Mouse (Mus musculus) liver, postnatal 0 days (tissue): ENCODE results near the gene Gle1. TPM values are rescaled to one million over a fixed set of nuclear protein-coding genes. Genes with fewer than 3 reads are reported as not detected.
A peak's percentile ranks its signal among the peaks of the same experiment; 100 is the strongest.

Experiments
- ATAC-seq: fragments of 200-750 bp; cut with Nextera tagmentation; 2 replicates; pipeline ENCODE4 v1.8.0; 2017; ENCODE audit warnings: mild to moderate bottlenecking, moderate library complexity
- DNase-seq: peaks from one replicate; pipeline ENCODE4 v3.0.0-alpha.2; 2016
- H3K27ac ChIP-seq: fragments of 300-500 bp; sonication (generic); 2 replicates; pipeline ENCODE4 v1.5.1; 2014; ENCODE audit warnings: antibody characterized with exemption, moderate library complexity, mild to moderate bottlenecking, low read depth
- H3K27me3 ChIP-seq: fragments of 300-500 bp; sonication (generic); 2 replicates; pipeline ENCODE4 v1.6.1; 2014; ENCODE audit warnings: low read length, control low read depth, mixed read lengths; ENCODE audit not compliant: insufficient read depth
- H3K36me3 ChIP-seq: fragments of 300-500 bp; sonication (generic); replicated peaks from 2 replicates; pipeline ENCODE4 v1.6.1; 2014; ENCODE audit warnings: mild to moderate bottlenecking, control low read depth, low read length, moderate library complexity, mixed read lengths; ENCODE audit not compliant: insufficient read depth
- H3K4me1 ChIP-seq: fragments of 300-500 bp; sonication (generic); 2 replicates; pipeline ENCODE4 v1.6.1; 2014; ENCODE audit warnings: antibody characterized with exemption, mild to moderate bottlenecking, control low read depth; ENCODE audit not compliant: insufficient read depth
- H3K4me2 ChIP-seq: fragments of 300-500 bp; sonication (generic); 2 replicates; pipeline ENCODE4 v1.6.1; 2014; ENCODE audit warnings: low read depth, mild to moderate bottlenecking, low read length, moderate library complexity, mixed read lengths
- H3K4me3 ChIP-seq: fragments of 300-500 bp; sonication (generic); 2 replicates; pipeline ENCODE4 v1.5.1; 2014; ENCODE audit warnings: low read depth, low read length
- H3K9ac ChIP-seq: fragments of 300-500 bp; sonication (generic); replicated peaks from 2 replicates; pipeline ENCODE4 v1.6.1; 2014; ENCODE audit warnings: mild to moderate bottlenecking, moderate library complexity
- H3K9me3 ChIP-seq: fragments of 300-500 bp; sonication (generic); 2 replicates; pipeline ENCODE4 v1.6.1; 2016; ENCODE audit warnings: mild to moderate bottlenecking, control low read depth, low read length, mixed read lengths
- CTCF ChIP-seq: sonication (generic); IDR thresholded peaks from 2 replicates; pipeline ENCODE4 v1.5.1; 2016; ENCODE audit warnings: antibody characterized with exemption, low read depth
- EP300 ChIP-seq: IDR thresholded peaks from 2 replicates; pipeline ENCODE4 v1.6.1; 2016; ENCODE audit warnings: antibody characterized with exemption, low read depth, mild to moderate bottlenecking
- WGBS: fragments of 180-500 bp; shearing (Covaris S2); extraction: QIAGEN DNeasy Blood & Tissue Kit; methylation state at CpG from one replicate; pipeline ENCODE4 v1.1.7; 2014; ENCODE audit not compliant: insufficient replicate concordance; 5-methylcytosine and 5-hydroxymethylcytosine counted together
- polyA plus RNA-seq: library from polyadenylated mRNA; unstranded; fragments of >200 nt; fragmentation: Nextera tagmentation; extraction: Ambion mirVana; gene quantifications from 2 replicates; pipeline ENCODE4 v1.2.1, GENCODE M21; 2015

Gle1 gene
- polyA plus RNA-seq, 1 experiment from 2014 or later, result 14.7 TPM

GRCm38 (mm10) chr2:29944723-29945122, 9.5 kb downstream of the Gle1 start:
- H3K9me3 ChIP-seq, result no peaks in the 10 kb centered on the region

DNA sequence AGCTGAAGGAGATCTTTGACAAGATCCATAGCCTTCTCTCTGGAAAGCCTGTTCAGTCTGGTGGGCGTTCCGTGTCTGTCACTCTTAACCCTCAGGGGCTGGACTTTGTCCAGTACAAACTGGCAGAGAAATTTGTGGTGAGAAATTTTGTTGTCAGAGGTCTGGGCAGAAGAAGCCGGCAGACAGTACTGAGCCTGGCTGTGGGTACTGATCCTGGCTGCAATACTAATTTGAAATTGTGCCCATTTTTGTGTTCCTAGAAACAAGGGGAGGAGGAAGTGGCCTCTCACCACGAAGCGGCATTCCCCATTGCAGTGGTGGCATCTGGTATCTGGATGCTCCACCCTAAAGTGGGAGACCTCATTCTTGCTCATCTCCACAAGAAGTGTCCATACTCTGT, 13.7 kb downstream of the Gle1 start:
- no peak for DNase-seq

More at GRCm38 (mm10) chr2:29944723-29945122, 9.5 kb downstream of the Gle1 start:
- peak overlapping the region; percentile 44; the same call in 1 of the 2 replicates for H3K9ac ChIP-seq
- H3K27me3 ChIP-seq, result no peaks in the 10 kb centered on the region
- H3K4me1 ChIP-seq, result peaks cover 7% of the 10 kb centered on the region; the same call in 1 of the 2 replicates
- peak; percentile 89 for ATAC-seq
- peaks cover 62% of the 10 kb centered on the region for H3K36me3 ChIP-seq
- peak overlapping the region; percentile 9; the same call in 1 of the 2 replicates for H3K4me2 ChIP-seq
- DNase-seq, result peak; percentile 21
- peak overlapping the region; percentile 95 for H3K27ac ChIP-seq
- 58% methylated on average over 1 of the region's 1 CpGs for WGBS
- TF ChIP-seq CTCF (no peak), EP300 (peak; percentile 45; the same call in 1 of the 2 replicates)
- H3K4me3 ChIP-seq, result no peak overlapping the region

DNA sequence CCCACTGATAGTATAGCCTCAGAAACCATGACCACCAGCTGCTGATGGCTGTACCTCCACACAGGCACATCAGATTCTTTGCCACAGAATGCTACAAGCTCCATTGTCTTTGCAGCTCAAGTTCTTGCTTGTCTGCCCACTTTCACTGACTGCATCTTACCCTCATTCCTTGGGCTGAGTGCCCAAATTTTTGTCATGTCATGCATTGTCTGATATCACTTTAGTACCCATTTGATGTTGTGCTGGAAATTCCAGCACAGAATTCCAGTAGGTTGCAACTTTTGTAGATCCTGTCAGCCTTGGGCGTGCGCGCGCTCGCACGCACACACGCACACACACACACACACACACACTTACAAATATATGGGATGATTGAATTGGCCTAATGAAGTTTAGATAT, 26.0 kb downstream of the Gle1 start:
- Histone ChIP-seq H3K4me1 (no peaks in the 10 kb centered on the region), H3K4me3 (no peak overlapping the region), H3K9ac (no peak overlapping the region), H3K4me2 (no peak overlapping the region), H3K27me3 (peaks cover 9% of the 10 kb centered on the region), H3K9me3 (no peaks in the 10 kb centered on the region), H3K36me3 (peaks cover 27% of the 10 kb centered on the region), H3K27ac (no peak overlapping the region)
- DNase-seq (no peak), ATAC-seq (no peak)
- TF ChIP-seq CTCF (no peak), EP300 (no peak)
- 92% methylated on average over 7 of the region's 7 CpGs for WGBS

More for the DNA sequence above, 13.7 kb downstream of the Gle1 start:
- H3K4me2 ChIP-seq, result no peak overlapping the region
- H3K9ac ChIP-seq, result no peak overlapping the region
- H3K36me3 ChIP-seq, result peaks cover 53% of the 10 kb centered on the region
- peaks cover 7% of the 10 kb centered on the region; the same call in 1 of the 2 replicates for H3K4me1 ChIP-seq
- no peak overlapping the region for H3K27ac ChIP-seq
- no peaks in the 10 kb centered on the region for H3K9me3 ChIP-seq
- no peaks in the 10 kb centered on the region for H3K27me3 ChIP-seq
- WGBS, result 92% methylated on average over 5 of the region's 5 CpGs
- no peak for TF ChIP-seq CTCF
- no peak overlapping the region for H3K4me3 ChIP-seq
- no peak for ATAC-seq

GRCm38 (mm10) chr2:29964354-29965249, 29.4 kb downstream of the Gle1 start:
- Histone ChIP-seq H3K4me3 (peak overlapping the region; percentile 78), H3K36me3 (0 out of 2 replicates have a peak, but pooled peaks cover 3% of the 10 kb centered on the region), H3K4me2 (peak overlapping the region; percentile 77), H3K4me1 (peaks cover 8% of the 10 kb centered on the region; the same call in 1 of the 2 replicates), H3K27me3 (peaks cover 9% of the 10 kb centered on the region), H3K27ac (peak overlapping the region; percentile 81), H3K9me3 (no peaks in the 10 kb centered on the region), H3K9ac (peak overlapping the region; percentile 92)
- DNase-seq (peak; percentile 22), ATAC-seq (no peak)
- WGBS, result 20% methylated on average over 10 of the region's 10 CpGs
- no peak; the same call in 1 of the 2 replicates for TF ChIP-seq EP300
- no peak for TF ChIP-seq CTCF

GRCm38 (mm10) chr2:29965250-29965843, 30.1 kb downstream of the Gle1 start, which contains the start of gene Sptan1:
Gene Sptan1, plus strand, starts transcription at chr2:29965560.
- ATAC-seq, result peak; percentile 97
- Histone ChIP-seq H3K9me3 (no peaks in the 10 kb centered on the region), H3K36me3 (no peaks in the 10 kb centered on the region), H3K4me2 (peak within 1 kb of the TSS; percentile 77), H3K27me3 (peaks cover 9% of the 10 kb centered on the region), H3K27ac (peak within 1 kb of the TSS; percentile 81), H3K4me1 (peaks cover 14% of the 10 kb centered on the region), H3K4me3 (peak within 1 kb of the TSS; percentile 78), H3K9ac (peak within 1 kb of the TSS; percentile 92)
- TF ChIP-seq CTCF (no peak), EP300 (no peak)
- under 1% methylated on average over 73 of the region's 82 CpGs for WGBS
- DNase-seq, result peak; percentile 94

DNA sequence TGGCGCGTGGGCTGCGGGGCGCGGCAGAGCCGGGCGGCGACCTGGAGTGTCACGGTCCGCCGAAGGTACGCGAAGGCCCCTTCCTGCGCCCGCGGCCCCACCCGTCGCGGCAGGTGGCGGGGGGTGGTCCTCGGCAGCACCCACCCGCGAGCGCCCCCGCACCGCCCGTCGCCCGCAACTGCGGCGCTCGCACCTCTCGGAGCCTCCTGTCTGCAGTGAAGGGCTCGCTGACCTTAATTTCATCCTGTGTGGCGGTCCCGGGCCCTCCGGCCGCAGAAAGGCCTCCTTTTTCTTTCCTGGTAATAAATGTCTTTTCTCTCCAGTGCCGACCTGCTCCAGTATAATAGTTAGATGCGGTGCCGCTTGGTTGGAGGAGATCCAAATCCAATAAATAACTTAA, 30.7 kb downstream of the Gle1 start:
- Histone ChIP-seq H3K27me3 (peaks cover 9% of the 10 kb centered on the region), H3K9ac (peak overlapping the region; percentile 92), H3K36me3 (no peaks in the 10 kb centered on the region), H3K4me3 (peak overlapping the region; percentile 78), H3K4me2 (peak overlapping the region; percentile 77), H3K9me3 (no peaks in the 10 kb centered on the region), H3K4me1 (peaks cover 14% of the 10 kb centered on the region), H3K27ac (peak overlapping the region; percentile 81)
- ATAC-seq, result no peak
- under 1% methylated on average over 37 of the region's 41 CpGs for WGBS
- peak; percentile 38 for DNase-seq
- TF ChIP-seq EP300, result no peak
- no peak; the same call in 1 of the 2 replicates for TF ChIP-seq CTCF
